Mouse (Mus musculus) midbrain, embryonic 11.5 days (tissue): ENCODE measurements around the gene Nup188. TPM values are rescaled to one million over a fixed set of nuclear protein-coding genes. Genes with fewer than 3 reads are reported as not detected.

Experiments
- microRNA-seq: library from miRNA; unstranded; fragments of <30 nt; microRNA quantifications from one replicate; pipeline ENCODE4, GENCODE M21; 2017
- polyA plus RNA-seq: library from polyadenylated mRNA; unstranded; fragments of >200 nt; fragmentation: Nextera tagmentation; extraction: Ambion mirVana; gene quantifications from 2 replicates; pipeline ENCODE4 v1.2.1, GENCODE M21; 2014

Gene Nup188
- polyA plus RNA-seq, 1 experiment from 2014 or later = 53.7 TPM

Small RNA genes lying within 50 kb of the gene (microRNA-seq; reads per million reads assigned to microRNA genes)
- not detected for gene Gm47292

Other genes with a start within 250 kb of the Nup188 start
- gene Wdr34, start 237.5 kb upstream of the Nup188 start, polyA plus RNA-seq = 25.5 and 25.9 TPM in 2 replicates
- 741 and 754 TPM in 2 replicates for gene Set, start 229.0 kb upstream of the Nup188 start, polyA plus RNA-seq
- gene Pkn3, start 208.7 kb upstream of the Nup188 start, polyA plus RNA-seq = 6.4 and 8.4 TPM in 2 replicates
- gene Zdhhc12, start 192.7 kb upstream of the Nup188 start, polyA plus RNA-seq = 28.0 and 30.6 TPM in 2 replicates
- gene Zer1, start 161.8 kb upstream of the Nup188 start, polyA plus RNA-seq = 5.1 and 6.0 TPM in 2 replicates
- 12.1 and 13.3 TPM in 2 replicates for gene Tbc1d13, start 152.7 kb upstream of the Nup188 start, polyA plus RNA-seq
- gene Endog, start 114.9 kb upstream of the Nup188 start, polyA plus RNA-seq = 11.6 and 13.7 TPM in 2 replicates
- gene Spout1, start 107.9 kb upstream of the Nup188 start, polyA plus RNA-seq = 65.0 and 69.8 TPM in 2 replicates
- gene Kyat1, start 80.5 kb upstream of the Nup188 start, polyA plus RNA-seq = 8.2 and 9.6 TPM in 2 replicates
- gene Lrrc8a, start 48.7 kb upstream of the Nup188 start, polyA plus RNA-seq = 49.2 and 51.7 TPM in 2 replicates
- gene Gm28035, start 45.8 kb upstream of the Nup188 start, polyA plus RNA-seq = 0.05 and 0.21 TPM in 2 replicates
- gene Phyhd1, start 20.2 kb upstream of the Nup188 start, polyA plus RNA-seq = 2.9 and 3.5 TPM in 2 replicates
- gene Gm28038, start 5.4 kb upstream of the Nup188 start, polyA plus RNA-seq = not detected in 2 replicates
- 23.6 and 25.7 TPM in 2 replicates for gene Dolk, start 63 bp upstream of the Nup188 start, polyA plus RNA-seq
- gene Sh3glb2, start 72.9 kb downstream of the Nup188 start, polyA plus RNA-seq = 42.0 and 48.1 TPM in 2 replicates
- 16.6 TPM in 2 replicates for gene Miga2, start 77.8 kb downstream of the Nup188 start, polyA plus RNA-seq
- gene Dolpp1, start 105.9 kb downstream of the Nup188 start, polyA plus RNA-seq = 41.1 and 45.8 TPM in 2 replicates
- 23.7 and 24.2 TPM in 2 replicates for gene Crat, start 129.4 kb downstream of the Nup188 start, polyA plus RNA-seq
- 50.7 and 54.3 TPM in 2 replicates for gene Ptpa, start 129.6 kb downstream of the Nup188 start, polyA plus RNA-seq
- 4.9 and 5.0 TPM in 2 replicates for gene Ier5l, start 187.8 kb downstream of the Nup188 start, polyA plus RNA-seq